8 mouse cellular contexts compared by ENCODE assay signal in genomic region chr6:87980374-87981029, GRCm38 (mm10). TPM values are rescaled to one million over a fixed set of nuclear protein-coding genes. Genes with fewer than 3 reads are reported as not detected.
DNase-seq lines count a peak whose midpoint lies in the region; ATAC-seq and TF ChIP-seq lines count a peak whose summit lies in the region.

No protein-coding gene starts in this region.

- peak in 1 of 2 experiments; percentile 19 for DNase-seq in spleen, adult 2 months (ENCODE audit: low read depth in 1 of 2, low spot score in 2 of 2)
- no peak for DNase-seq in spleen, adult 12 weeks (ENCODE audit: low spot score)
- DNase-seq in embryo, embryonic 10.5 days (ENCODE audit: low spot score): peak; percentile 95
- peak; percentile 83 to 87 for DNase-seq in layer of hippocampus, adult 2 months (ENCODE audit: low spot score in 2 of 2)
- peak; percentile 34 for DNase-seq in lung, adult 2 months
- peak; percentile 75 for DNase-seq in ovary, adult 18-20 months (ENCODE audit: low spot score)
- DNase-seq in thymus, postnatal 25 days: peak; percentile 57

- WGBS in spleen, adult 2 months: 2% methylated on average over 53 of the region's 66 CpGs
- WGBS in heart, embryonic 14.5 days: under 1% methylated on average over 62 of the region's 66 CpGs
- WGBS in lung, adult 2 months: 1% methylated on average over 66 of the region's 66 CpGs

- peak overlapping the region; percentile 93 for H3K4me2 ChIP-seq in heart, embryonic 14.5 days (ENCODE audit: low read length)

- H3K27me3 ChIP-seq in spleen, adult 2 months (ENCODE audit: control insufficient read depth, insufficient read depth, low read length): peaks cover 21% of the 10 kb centered on the region
- no peaks in the 10 kb centered on the region; the same call in 1 of the 2 replicates for H3K27me3 ChIP-seq in heart, embryonic 14.5 days (ENCODE audit: control insufficient read depth, insufficient read depth, low read length)

- peak overlapping the region; percentile 48; the same call in 1 of the 2 replicates for H3K4me3 ChIP-seq in spleen, adult 2 months (ENCODE audit: extremely low read depth, insufficient read depth, insufficient read length)
- peak overlapping the region; percentile 85 to 93 for H3K4me3 ChIP-seq in heart, embryonic 14.5 days (ENCODE audit: control insufficient read depth in 1 of 2, insufficient read depth in 1 of 2, low read depth in 1 of 2, low read length in 2 of 2)
- H3K4me3 ChIP-seq in layer of hippocampus, adult 2 months: peak overlapping the region; percentile 84
- H3K4me3 ChIP-seq in lung, adult 2 months (replicated peaks; ENCODE audit: extremely low read depth, low read depth, low read length): peak overlapping the region; percentile 63

- H3K27ac ChIP-seq in spleen, adult 2 months (ENCODE audit: insufficient read depth, low read length): no peak overlapping the region
- H3K27ac ChIP-seq in heart, embryonic 14.5 days (replicated peaks in 1 of 2; ENCODE audit: control insufficient read depth in 1 of 2, insufficient read depth in 1 of 2, low read depth in 2 of 2, low read length in 2 of 2): peak overlapping the region in 1 of 2 experiments; percentile 63; a peak in 2 of 4 replicates
- peak overlapping the region; percentile 93 for H3K27ac ChIP-seq in layer of hippocampus, adult 2 months

- H3K36me3 ChIP-seq in spleen, adult 2 months (ENCODE audit: control insufficient read depth, insufficient read depth, low read length): no peaks in the 10 kb centered on the region
- peaks cover 18% of the 10 kb centered on the region for H3K36me3 ChIP-seq in heart, embryonic 14.5 days (ENCODE audit: control insufficient read depth, insufficient read depth, low read length)

- TF ChIP-seq CTCF in spleen, adult 2 months (IDR thresholded peaks at IDR 0.05; ENCODE audit: extremely low read depth, insufficient read depth, insufficient read length, insufficient replicate concordance): no peak
- TF ChIP-seq CTCF in layer of hippocampus, adult 2 months (conservative IDR thresholded peaks at IDR 0.05): peak; percentile 75
- no peak for TF ChIP-seq CTCF in lung, adult 2 months (IDR thresholded peaks at IDR 0.05; ENCODE audit: insufficient read depth, low read length)

- H3K9ac ChIP-seq in heart, embryonic 14.5 days (ENCODE audit: low read length): peak overlapping the region; percentile 87

- ATAC-seq in heart, embryonic 14.5 days (ENCODE audit: insufficient number of reproducible peaks, insufficient read depth, low FRiP score, low read depth): peak; percentile 68; the same call in 1 of the 2 replicates

- H3K4me1 ChIP-seq in spleen, adult 2 months (ENCODE audit: control insufficient read depth, insufficient read depth, insufficient read length): peaks cover 12% of the 10 kb centered on the region
- peaks cover 6 to 8% of the 10 kb centered on the region in 2 experiments for H3K4me1 ChIP-seq in heart, embryonic 14.5 days (ENCODE audit: control insufficient read depth in 2 of 2, insufficient read depth in 2 of 2, low read length in 2 of 2)
- H3K4me1 ChIP-seq in lung, adult 2 months (ENCODE audit: control insufficient read depth, insufficient read depth, low read length): no peaks in the 10 kb centered on the region

- H3K9me3 ChIP-seq in heart, embryonic 14.5 days (ENCODE audit: control insufficient read depth, low read length): no peaks in the 10 kb centered on the region

- TF ChIP-seq POLR2A in spleen, adult 2 months (IDR thresholded peaks at IDR 0.05; ENCODE audit: low read depth, low read length): no peak
- no peak for TF ChIP-seq POLR2A in lung, adult 2 months (IDR thresholded peaks at IDR 0.05; ENCODE audit: borderline replicate concordance, extremely low read depth, low read depth, low read length)

RNA-seq across cellular contexts. Expression of gene H1fx, which starts 0.9 kb away (rescaled TPM):
- polyA plus RNA-seq in spleen, adult 2 months (2012; rRNA removed): 1.5 and 2.6 TPM in 2 replicates
- 22.0 and 33.0 TPM in 2 replicates for polyA plus RNA-seq in heart, embryonic 14.5 days (2014; fragmentation: Nextera tagmentation; extraction: Ambion mirVana)
- 10 to 100 TPM; 65.7 to 68.1 TPM for total RNA-seq in layer of hippocampus, adult 2 months (2021)
- 4.1 and 5.3 TPM in 2 replicates for polyA plus RNA-seq in lung, adult 2 months (2012; rRNA removed)
